Mouse (Mus musculus) gonadal fat pad, adult 2 months (tissue): ENCODE data around the gene Map2k2. TPM values are rescaled to one million over a fixed set of nuclear protein-coding genes. Genes with fewer than 3 reads are reported as not detected.

ENCODE experiments used
- DNase-seq: peaks from one replicate; pipeline ENCODE4 v3.0.0-alpha.2; 2012; ENCODE audit warnings: low read depth
- polyA plus RNA-seq: library from polyadenylated mRNA; depleted of rRNA; stranded (reverse); fragments of >200 nt; gene quantifications from 2 replicates; pipeline ENCODE4 v1.2.3, GENCODE M21; 2012

The Map2k2 gene
- polyA plus RNA-seq, 1 experiment: 132 TPM

DNA sequence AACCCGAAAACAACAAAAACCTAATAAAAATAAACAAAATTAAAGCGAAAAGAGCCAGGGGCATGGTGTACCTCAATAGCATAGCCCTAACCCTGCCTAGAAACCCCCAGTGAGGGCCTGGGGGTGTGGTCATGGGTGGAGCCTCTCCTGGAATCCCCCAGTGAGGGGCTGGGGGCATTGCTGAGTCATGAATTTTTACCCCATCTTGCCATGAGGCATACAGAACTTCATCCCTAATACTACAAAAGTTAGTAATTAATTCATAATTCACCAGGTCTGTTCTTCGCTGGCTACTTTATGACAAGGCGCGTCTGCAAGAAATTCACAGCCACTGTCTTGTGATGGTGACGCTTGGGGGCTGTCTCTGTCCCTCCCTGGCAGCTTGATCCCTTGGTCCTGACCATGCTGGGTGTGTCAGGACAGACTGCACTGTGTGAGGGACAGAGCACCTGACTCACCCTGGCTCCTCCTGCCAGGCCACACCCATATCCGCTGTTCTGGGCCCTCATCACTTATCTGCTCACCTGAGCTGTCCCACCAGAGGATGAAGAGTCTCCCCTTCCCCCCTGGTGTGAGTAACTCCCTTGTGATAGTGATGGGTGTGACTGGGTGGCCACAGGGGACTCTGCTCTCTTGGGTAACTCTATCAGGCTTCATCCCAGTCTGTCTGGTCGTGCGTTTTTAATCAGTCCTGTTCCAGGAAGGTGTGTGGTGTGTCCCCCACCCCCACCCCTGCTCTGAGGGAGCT is 10.6 kb upstream of the Map2k2 start:
- DNase-seq: no peak

DNA sequence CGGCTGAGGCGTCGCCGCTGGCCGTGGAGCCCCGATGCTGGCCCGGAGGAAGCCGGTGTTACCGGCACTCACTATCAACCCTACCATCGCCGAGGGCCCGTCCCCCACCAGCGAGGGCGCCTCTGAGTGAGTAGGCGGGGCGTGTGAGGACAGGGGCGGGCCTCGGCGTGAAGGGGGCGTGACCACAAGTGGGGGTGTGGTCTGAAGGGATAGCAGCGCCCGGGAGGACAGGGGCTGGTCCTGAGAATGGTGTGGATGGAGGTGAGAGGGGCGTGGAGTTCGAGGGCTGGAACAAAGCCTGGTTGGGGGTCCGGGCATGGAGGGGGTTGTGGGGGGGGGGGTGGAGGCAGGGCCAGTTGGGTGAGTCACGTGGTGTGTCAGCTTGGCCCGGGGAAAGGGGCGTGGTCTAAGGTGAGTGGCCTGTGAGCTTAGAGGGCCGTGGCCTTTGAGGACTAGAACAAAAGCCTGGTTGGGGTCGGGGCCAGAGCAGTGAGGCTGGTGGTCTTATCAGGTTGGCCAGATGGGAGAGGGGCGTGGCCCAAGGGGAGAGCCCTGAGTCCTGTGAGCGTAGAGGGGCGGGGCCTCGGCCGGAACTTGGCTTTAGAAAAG is 502 bp downstream of the Map2k2 start:
- DNase-seq: no peak

DNA sequence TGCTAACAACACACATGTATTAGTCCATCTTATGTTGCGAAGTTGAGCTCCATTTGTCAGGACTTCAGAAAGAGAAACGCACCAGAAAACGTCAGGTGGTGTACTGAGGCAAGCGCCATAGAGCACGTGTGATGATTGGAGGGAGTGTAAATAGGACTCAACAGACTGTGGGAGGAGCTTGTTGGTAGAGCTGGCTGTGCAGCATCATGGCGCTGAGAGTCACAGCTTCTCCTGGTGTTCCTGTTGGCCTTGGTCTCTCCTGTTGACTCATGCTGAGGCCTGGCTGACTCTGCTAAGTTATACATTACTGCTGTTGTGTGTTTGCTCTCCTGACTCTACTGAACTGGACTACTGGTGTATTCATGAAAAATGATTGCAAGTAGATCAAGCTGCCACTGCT is 7.2 kb downstream of the Map2k2 start:
- DNase-seq: no peak

DNA sequence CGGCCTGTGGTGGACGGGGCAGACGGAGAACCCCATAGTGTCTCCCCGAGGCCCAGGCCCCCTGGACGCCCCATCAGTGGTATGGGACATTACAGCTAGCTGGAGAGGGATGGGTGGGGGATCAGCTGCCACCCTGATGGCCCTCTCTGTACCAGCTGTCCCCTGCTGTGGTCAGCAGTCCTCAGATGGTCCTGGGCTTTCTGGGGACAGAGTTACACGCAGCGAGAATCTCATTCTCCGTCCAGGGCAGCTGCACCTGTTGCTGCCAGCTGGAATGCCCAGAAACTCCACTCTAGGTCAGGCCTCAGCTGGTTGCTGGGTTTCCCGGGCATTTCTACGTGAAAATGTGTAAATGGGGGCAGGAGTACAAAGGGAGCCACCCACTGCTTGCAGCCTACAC is 13.9 kb downstream of the Map2k2 start:
- DNase-seq: no peak

DNA sequence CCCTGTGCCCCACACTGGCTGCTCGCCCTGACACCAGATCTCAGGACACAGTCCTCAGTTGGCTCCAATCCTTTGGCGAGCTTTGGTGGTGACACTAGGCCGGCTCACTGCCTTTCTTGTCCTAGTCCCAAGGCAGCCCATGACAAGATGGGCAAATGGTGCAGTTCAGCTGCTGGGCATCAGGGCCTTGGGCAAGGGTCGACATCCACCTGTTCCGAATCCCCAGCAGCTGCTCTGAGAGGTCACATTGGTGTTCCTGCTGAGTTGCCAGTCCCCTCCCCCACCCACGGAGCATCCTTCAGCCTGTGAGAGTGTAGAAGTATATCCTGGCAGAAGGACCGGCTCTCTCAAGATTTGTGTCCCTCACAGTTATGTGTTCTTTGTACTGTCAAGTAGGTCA is 14.9 kb downstream of the Map2k2 start:
- DNase-seq: no peak

DNA sequence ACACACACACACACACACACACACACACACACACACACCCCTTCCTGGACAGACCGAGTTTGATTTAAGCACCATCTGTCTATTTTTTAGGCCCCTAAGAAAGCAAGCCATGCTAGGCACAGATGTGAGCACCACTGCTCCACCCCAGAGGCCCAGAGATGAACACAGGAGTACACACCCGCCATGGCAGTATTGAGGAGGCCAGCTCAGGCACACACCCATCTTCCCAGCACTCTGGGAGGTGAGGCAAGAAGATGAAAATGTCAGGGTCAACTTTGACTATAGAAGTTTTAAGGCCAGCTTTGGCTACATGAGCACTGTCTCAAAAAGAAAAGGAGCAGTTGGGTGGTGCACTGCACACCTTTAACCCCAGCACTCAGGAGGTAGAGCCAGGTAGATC is 17.2 kb downstream of the Map2k2 start:
- no peak for DNase-seq

DNA sequence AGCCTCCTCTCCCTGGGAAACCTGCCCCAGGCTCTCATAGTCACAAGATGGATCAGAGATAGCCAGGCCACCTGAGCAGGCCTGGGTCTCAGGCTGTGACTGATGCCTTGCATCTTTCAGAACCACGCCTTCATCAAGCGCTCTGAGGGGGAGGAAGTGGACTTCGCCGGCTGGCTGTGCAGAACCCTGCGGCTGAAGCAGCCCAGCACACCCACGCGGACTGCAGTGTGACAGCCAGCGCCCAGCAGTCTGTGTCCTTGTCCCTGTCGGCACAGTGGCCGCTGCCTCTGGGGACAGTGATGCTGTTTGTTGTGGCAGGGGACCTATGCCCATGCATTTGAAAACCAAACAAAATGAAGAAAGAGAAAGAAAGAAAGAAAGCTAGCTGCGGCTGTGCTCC is 17.8 kb downstream of the Map2k2 start:
- no peak for DNase-seq

DNA sequence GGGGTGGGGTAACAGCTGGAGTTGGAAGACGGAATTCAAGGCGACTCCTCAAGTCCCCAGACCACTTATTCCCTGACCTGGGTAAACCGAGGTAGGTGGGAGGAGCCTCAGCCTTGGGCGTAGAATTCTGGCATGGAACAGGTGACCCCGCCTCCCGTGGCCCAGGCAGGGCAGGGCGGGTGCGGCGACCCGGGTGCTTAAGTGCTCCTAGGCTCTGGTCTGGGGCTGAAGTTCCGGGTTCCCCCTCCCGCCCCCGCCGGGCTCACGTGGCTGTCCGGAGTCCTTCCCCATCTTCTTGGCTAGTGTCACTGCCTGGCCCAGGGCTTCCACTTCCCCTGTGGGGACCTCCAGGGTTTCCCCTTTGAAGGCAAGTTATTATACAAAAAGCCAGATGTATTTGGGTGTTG is 28.5 kb downstream of the Map2k2 start:
- no peak for DNase-seq

DNA sequence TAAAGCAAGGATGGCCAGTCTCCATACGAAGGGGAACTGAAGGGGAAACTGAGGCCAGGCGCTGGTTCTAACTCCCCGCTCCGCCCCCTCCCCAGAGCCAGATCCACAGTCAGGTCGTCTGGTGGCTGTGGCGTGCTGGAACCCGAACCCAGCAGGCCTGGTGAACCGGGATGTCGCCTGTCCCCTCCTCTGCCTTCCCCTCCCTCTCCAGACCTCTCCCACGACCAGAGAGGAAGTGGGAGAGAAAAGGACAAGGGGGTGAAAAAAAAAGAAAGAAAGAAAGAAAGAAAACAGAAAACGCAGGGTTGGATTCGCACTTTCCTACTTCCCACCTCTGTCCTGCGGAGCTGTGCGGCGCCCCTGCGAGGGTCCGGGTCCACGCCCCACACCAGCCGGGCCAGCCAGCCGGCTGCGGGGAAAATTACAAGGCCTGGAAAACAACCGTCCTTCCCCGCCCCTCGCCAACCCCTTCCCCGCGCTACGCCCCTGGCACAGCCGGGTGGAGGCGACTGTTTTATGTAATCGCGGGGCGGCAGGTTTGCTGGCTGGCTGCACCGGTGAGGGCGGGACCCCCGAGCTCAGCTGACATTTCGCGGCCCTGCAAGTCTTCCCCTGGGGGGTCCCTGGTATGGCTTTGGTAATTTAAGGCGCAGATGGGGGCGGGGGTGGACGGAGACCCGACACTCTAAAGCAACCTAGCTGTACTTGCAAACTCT is 29.4 kb downstream of the Map2k2 start, which contains the start of gene Zbtb7a:
Zbtb7a (plus strand) TSS at position 255 of the 716 bp plus-strand sequence.
- no peak for DNase-seq

DNA sequence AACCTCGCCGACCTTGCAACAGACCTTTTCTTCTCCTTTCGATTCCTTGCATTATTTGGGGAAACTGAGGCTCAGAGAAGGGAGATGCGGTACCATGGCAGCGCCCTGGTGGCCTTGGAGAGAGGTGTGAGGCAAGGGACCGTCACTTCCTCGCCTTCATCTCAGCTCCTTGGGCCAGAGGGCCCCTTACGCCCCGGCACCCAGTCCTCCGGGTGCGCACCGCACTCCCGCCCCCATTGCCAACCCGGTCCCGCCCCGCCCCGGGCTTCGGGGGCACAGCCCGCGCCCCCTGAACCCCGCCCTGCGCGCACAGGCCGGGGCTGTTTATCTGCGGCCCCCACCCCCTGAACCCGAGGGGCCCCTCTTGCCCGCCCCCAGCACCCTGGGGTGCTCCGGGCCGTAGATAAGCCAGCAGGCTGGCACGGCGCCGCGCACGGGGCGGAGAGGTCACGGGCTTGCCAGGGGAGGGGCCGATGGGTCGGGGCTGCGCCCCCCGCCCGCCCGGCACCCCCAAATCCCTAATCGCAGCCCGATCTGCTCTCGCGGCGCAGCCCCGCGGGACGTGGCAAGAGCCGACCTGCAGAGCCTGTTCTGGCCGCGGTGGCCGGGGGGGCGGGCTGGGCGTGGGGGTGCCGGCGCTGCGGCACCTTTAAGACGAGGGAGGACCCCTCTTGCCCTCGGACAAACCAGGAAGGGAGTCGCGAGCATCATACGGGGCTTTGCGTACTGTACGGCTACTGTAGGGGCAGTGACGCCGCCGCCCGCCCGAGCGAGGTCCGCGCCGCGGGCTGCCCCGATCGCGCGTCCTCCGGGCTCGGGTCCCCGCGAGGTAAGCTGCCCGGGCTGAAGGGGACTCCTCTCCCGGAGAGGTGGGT is 30.4 kb downstream of the Map2k2 start:
- DNase-seq: no peak

DNA sequence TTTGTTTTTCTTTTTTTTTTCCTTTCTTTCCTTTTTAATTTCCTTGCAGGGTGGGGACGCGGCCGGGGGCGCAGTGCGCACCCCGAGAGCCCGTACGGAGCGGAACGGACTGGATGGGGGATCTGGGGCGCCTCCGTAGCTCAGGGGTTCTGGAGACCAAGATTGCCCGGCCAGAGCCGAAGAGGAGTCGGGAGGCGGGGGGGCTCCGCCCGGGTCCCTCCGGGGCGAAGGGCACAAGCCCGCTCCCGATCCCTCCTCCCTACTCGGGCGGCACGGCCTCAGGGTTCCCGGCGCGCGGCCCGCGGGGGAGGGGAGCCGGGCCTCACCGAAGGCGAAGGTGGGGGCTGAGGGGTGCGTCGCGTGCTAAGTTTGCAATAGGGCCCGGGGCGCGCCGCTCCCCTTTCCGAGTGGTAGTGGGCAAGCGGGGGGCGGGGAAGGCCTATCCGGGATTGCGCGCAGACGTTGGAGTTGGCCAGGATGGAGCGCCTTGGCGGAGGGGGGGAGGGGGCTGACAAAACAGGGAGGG is 31.1 kb downstream of the Map2k2 start:
- no peak for DNase-seq

DNA sequence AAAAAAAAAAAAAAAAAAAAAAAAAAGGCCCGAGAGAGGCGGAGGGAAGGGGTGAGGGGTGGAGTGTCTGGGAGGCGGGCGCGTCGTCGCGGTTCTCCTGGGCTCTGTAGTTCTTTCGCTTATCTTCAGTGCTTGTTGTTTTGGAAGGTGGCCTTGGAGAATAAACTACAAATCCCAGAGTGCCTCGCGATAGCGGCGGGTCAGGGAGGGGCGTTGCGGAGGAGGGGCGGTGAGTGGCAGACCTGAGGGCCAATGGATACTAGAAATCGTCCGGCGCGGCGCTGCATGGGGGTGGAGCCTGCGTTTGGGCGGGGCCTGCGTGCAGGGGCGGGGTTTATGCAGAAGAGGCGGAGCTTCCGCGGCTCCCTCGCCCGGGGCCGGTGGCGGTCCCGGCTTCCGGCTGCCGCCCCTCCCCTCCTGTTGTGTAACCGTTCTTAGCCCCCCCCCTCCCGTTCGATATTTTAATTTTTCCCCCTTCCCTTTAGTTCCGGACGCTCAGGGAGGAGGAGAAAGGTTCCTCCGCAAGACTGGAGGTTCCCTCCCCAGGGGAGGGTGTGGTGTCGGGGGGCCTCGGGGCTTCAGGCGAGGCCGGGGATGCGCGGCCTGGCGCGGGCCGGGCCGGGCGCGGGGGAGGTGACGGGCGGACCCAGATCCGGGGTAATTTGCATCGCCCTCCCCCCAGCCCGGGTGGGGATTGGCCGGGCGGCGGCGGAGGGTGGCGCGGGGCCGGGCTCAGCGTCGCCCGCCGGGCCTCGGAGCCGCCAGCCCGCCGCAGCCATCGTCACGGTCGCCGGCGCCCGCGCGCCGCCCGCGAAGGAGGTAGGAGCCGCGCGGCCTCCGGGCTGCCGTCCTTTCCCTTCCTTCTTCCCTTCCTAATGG is 31.8 kb downstream of the Map2k2 start:
- no peak for DNase-seq

DNA sequence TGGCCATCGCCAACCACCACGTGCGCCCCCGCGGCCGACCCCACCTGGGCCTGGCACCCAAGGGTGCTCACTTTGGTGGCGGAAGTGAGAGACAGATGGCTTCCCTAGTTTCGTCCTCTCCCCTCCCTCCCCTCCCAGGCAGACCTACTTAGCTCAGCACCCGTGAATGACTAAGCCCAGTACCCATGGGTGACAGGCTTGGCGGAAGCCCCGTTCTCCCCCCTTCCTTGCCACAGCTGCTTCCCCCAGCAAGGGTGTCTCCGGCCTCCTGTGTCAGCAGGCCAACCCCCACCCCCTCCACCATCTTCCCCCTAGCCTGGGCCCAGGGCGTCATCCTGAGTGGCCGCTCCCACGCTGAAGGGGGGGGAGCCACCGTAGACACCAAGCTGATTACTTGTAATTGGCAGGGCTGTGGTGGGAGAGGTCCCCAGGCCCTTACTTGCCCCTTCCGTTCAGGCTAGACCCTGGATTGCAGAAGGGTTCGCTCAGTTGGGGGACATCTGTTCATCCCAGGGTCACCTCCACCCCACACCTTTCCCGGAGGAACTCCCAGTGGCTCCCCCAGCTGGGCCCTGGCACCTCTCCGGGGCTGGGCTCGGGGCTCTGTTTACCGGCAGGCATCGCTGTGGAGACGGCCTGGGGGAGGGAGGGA is 32.5 kb downstream of the Map2k2 start:
- no peak for DNase-seq

DNA sequence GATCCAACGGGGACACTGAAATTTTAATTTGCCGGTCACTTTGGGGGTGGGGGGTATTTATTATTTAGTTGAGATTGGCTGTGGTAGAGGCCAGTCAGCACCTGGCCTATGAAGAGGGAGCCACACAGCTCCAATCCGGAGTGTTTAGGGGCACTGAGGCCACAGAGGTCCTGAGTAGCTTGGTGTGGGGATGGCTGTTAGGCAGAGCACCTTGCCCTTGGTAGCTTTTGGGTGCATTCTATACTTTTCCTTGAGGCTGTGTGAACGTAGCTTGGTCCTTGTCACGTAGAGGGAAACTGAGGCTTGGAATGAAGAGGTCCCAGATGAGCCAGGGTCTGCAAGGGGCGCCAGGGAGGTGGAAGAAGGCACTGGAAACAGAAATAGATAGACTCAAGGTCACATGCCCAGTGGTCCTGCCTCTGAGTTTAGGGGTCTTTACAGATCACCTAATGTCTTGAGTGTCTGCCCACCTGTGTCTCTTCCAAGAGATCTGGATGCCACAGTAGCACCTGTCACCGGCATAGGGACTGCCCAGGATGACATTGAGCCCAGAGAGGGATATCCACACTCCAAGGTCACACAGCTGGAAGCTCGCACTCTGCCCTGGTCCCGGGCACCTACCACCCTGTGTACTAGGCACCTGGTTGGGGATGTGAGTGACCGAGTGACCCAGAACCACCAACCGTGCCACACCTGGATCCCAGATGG is 33.3 kb downstream of the Map2k2 start:
- no peak for DNase-seq

DNA sequence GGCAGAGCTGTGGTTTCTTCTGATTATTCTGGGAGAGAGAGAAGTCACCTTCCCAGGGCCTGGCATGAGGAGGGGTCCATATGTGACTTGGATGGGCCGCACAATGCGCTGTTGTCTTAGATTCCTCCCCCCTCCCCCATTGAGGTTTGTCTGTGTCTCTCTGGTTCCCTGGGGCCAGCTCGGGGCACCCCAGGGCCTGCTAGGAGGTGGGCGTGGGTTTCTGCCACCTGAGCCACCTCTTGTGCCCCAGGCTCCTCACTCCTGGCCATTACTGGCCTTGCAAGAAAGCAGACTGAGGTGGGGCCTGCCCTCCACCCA is 33.8 kb downstream of the Map2k2 start:
- DNase-seq: no peak

DNA sequence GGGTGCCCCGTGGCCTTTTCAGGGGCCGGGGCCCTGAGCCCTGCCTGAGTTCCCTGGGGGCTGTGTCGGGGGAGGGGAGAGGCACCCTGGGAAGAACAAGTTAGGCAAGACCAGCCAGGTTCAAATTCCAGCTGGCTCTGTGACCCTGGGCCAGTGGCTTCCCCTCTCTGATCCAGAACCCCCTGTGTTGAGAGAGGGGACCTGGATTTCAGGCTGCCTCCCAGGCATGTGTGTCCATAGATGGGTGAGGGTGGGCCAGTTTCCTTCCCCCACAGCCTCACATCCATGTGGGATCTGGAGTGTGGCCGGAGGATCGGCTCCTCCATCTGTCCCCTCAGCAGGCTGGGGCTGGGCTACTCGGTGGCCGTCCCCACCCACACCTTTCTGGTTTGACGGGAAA is 34.3 kb downstream of the Map2k2 start:
- no peak for DNase-seq

DNA sequence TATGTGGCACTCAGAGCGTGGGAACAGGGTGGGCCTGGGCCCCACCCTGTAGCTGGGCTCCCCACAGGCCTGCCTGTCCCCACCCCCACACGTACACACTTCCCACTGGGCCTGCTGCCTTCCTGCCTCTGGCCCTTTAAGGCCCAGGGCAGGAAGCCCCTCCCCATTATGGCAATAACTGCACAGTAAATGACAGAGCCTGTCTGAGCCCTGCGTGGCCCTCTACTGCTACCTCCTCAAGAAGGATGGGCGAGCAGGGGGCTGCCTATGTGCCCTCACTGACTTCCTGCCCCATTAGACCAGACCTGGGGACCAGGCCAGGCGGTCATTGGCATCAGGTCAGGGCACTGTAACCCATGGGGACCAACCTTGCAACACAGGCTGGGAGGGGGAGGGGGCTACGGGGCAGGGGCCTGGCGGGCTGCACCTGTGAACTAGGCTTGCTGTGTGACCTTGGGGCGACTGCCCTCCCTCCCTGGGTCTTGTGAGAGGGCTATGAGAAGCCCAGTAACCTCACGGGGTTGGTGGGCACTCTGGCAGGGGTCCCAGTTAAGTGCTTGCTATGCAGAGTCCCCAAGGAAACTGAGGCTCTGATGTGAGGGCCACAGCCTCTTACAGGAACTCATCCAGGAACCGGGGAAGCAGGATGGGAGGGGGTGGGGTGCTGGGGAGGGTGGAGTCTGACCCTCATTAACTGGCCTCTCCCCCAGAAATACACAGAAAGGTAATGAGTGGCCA is 35.2 kb downstream of the Map2k2 start:
- DNase-seq: no peak

DNA sequence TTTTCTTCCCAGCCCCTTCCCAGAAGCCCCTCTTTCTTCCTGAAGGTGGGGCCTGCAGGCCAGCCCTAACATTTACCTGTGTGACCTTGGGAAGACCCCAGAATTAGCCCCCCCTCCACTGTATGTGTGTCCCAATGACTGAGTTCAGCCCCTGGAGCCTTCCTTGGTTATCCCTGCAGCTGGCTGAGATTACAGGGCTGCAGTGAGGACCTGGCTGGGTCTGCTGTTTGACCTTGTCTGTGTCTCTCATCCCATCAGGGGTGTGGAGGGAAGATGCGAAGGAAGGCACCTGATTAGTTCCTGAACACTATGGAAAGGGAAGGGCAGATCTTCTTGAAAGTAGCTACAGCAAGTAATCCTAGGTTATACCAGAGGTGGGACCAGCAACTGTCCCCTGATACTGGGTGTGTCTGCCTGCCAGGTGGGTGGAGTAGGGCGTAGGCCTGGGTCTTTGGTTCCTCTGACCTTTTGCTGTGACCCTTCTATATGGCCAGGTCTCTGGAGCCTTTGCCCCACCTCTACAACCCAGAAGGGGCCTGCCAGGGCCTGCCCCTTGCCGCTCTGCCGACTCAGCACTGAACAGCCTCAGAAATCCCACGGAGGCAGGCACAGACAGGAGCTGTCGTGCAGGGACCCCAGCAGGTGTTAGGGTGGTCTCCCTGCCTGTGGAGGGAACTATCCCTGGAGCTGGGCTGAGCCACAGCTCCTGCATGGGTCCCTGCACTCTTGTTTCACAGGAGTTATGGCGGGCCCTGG is 35.9 kb downstream of the Map2k2 start:
- DNase-seq: no peak
